Mouse (Mus musculus): Measurements from ENCODE around the gene Gpc1. TPM values are rescaled to one million over a fixed set of nuclear protein-coding genes. Genes with fewer than 3 reads are reported as not detected.
A peak's percentile ranks its signal among the peaks of the same experiment; 100 is the strongest.

Gene Gpc1
- total RNA-seq, 2 experiments from 2014 or later, result 147 to 157 TPM

DNA sequence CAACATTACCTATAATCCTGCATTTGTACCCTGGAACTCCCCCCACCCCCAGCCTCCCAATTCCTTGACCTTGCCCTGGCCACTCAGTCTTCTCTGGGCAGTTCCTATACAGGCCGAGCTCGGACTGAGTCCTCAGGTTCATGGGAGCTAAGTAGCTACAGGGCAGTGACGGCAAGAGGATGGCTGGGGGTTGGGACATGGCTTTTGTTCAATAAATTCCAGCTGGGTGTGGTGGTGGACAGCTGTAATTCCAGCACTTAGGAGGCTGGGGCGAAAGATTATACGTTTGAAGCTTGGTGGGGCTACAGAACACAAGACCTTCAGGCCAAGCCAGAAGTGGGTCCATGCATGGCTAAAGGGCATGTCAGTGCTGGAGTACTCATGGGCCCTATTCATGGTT lies 48.7 kb downstream of the Gpc1 start:
- no peak for DNase-seq

DNA sequence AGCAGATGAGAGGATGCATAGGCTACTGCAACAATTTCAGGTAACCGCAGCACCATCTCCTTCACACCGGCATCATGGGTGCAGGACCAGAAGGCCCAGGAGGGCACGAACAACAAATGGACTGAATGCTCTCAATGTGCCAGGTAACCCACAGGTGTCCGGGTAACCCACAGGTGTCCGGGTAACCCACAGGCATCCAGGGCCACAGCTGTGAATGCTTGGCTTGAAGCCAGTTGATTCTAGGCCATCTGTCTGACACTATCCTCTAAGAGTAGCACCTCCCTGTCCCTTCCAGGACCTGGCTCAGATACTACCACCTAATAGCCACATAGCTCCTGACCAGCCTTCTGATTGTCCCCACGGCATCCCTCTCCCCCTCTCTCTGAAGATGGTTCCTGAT lies 50.5 kb downstream of the Gpc1 start:
- no peak for DNase-seq

DNA sequence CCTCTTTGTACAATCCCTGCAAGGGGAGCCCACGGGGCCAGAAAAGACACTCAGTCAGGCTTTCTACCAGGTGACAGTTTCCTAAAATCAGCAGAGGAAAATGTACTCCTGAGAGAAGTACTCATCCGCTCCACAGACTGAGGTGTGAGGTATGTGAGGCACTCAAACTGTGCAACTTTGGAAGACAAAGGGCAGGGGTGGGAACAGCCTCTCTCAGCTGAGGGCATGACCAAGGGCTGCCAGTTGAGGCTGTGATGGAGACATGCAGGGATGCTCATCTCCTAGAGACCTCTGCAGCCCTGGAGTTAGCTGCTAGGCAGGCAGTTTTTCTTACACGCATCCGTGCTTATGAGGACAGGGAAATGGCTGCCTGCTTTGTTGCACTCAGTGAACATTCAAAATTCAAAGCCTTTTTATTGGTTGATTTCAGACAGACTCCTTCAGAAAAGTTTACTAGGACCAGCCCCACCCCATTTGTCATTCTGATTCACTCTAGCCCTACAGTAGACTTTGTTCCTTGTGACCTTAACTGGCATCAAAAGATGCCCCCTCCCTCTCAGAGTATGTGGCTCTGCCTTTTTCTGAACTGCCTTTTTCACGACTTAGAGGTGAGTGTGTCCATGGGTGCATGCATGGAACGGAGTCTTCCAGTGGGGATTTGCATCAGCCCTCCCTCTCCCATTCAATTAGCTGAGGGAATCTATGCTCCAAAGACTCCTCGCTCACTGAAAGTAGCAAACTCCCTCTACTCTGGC lies 57.6 kb downstream of the Gpc1 start:
- DNase-seq, result no peak

DNA sequence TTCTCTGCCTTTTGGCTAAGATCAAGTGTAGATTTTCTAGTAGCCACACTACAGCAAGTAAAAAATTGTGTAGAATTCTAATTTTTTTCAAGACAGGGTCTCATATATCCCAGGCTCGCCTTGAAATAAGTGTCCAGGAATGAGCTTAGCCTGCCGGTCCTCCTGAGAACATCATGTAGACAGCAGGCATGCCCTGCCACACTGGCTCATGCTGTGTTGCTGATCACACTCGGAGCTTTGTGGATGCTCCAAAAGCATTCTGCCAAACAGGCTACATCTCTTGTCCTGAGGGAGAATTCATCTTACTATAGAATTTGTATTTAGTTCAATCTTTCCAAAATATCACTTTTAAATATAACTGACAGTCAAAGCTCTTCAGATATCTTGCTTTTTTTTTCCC lies 61.3 kb downstream of the Gpc1 start:
- no peak for DNase-seq

DNA sequence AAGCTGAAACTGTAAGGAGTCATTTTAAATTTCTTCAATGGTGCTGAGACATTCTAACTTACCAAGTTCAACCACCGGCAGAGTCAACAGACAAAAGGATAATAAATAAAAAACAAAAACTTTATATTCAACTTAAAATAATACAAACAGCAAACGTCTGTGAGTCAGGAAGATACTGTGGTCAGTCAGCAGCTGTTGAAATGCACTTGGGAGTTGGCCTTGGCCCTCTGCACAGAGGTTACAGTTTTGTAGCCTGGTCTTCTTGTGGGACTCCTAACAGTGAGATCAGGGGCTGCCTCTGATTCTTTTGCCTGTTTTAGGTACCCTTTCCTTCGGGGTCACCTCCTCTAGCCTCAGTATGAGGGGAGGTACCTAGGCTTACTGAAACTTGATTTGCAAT lies 62.5 kb downstream of the Gpc1 start:
- DNase-seq, result no peak

DNA sequence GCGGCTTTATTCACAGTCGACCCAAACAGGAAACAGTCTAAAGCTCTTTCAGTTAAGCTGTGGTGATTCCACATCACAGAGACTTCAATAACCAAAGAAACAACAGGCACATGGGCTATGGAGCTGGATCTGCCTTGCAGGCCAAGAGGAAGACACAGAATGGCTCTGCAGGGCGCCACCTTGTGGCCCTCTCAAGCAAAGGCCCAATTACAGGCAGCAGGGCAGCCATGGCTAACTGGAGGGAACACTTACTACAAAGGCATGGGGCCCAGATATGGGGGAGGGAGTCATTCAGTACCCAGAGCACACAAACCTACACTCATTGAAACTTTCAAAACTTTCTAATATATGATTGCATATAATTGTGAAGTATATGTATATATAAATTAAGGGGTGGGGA lies 63.6 kb downstream of the Gpc1 start:
- peak; percentile 72 to 74 for DNase-seq

DNA sequence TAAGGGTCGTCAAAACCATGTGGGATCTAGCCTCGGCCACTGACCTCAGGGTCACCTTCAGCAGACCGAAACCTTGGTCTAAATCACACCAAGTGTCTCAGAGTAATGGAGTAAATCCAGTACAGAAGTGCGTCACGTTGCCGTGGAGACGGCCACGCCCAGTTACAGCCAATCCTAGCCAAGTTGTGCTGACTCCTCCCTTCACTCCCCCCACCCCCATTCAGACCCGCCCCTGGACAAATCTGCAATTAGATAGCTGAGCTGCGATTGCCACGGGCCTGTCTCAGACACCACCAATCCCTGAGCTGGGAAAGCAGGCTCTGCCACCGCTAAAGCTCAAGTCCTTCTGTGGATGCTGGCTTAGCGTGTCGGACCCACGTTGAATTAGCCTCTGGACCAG lies 71.3 kb downstream of the Gpc1 start, which contains the start of gene Ankmy1:
Gene Ankmy1 (minus strand): TSS at position 121 of the 400 bp plus-strand sequence.
- peak in 1 of 2 experiments; percentile 58 for DNase-seq

DNA sequence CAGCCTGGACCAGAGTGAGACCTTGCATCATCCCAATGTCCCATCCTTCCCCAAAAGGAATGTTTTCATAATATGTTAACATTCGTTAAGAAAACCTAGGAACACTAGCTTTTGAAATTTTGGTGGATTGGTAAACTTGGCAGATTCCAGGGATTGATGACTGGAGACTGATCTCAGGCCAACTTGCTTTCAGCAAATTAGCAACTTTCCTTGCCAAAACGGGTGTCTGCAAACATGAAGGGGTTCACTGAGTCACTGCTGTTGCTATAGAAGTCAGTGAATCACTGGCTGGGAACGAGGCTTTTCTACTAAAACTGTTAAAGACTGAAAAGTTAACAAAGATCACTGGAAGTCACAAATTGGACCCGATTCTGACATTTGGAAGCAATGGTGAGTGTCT lies 72.2 kb downstream of the Gpc1 start:
- DNase-seq, result no peak

DNA sequence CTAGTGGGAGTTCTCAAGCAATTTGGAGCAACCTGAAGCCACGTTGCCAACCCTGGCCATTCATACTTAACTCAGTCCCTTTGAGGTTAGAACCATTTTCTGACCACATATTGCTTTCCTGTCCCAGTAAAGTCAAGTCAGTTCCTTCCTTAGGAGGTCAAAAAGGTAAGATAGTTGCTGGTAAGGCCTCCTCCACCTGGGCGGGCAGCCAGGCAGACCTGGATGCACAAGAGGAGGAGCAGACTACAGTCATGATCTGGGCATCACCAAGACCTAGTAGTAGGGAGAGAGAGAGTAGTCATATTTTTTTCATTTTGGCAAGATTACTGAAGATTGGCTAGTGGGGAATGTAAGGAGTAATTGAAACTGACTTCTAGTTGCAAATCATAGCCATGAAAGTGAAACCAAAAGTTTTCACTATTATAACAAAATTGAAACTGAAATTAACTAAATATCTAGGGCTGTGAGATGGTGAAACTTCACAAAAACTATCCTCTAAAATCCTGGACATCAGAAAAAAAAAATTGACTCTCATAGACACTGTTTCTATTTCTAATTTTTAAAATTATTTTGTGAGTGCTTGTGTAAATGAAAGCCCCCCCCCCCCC lies 74.4 kb downstream of the Gpc1 start:
- no peak for DNase-seq

DNA sequence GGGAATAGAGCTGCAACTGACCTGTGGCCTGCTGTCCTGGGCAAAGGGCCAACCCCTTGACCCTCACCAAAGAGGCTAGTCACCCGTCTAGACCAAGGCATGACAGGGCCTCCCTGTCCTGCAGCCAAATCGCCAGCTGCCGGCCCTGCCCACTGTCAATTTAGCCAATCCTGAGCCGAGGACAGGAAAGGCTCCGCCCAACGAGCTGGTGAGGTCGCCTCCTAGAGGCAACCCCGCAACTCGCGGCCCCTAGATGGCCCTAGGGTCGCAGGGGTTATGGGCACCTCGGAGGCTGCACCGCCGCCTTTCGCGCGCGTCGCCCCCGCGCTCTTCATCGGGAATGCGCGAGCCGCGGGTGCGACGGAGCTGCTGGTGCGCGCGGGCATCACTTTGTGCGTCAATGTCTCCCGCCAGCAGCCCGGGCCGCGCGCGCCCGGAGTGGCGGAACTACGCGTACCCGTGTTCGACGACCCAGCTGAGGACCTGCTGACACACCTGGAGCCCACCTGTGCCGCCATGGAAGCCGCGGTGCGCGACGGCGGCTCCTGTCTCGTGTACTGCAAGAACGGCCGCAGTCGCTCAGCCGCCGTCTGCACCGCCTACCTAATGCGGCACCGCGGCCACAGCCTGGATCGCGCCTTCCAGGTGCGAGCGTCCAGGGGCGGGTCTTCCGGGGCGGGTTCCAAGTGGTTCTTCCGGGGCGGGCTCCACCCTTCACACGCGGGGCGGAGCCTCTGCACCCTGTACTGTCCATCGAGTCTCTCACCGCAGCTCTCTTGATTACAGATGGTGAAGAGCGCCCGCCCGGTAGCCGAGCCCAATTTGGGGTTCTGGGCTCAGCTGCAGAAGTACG lies 75.6 kb downstream of the Gpc1 start, which contains the start of gene Dusp28:
Gene Dusp28 (plus strand): TSS at position 203 of the 853 bp plus-strand sequence.
- DNase-seq, result peak; percentile 77 to 80

DNA sequence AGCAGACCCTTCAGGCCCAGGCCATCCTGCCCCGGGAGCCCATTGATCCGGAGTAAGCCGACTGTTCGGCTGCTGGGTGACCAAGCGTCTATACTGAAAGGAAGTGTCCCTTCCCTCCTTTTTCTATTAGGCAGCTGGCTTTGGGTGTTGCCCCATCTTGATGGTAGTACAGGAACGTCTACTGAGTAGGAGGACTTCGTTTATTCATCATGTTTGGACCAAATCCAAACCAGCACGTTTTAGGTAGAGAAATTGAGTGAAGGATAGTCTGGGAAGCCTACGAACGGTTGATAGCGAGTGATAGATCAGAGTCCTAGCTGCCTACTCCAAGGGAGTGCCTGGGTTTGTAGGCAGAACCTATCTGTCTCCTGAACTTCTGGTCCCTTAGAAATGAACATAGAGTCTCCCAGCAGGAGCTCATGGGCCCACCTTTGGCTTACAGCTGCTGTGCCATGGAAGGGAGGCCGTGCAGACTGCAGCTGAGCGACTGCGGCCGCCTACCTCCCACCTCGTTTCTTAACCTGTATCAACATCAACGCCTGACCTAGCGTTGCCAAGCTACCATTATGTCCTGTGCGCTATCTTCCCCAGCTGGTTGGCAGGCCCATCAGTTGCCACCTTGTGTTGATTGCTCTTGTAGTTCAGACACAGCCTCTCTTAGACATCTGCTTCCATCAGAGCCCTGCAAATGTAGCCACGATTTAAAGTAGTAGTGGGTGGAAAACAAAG lies 76.4 kb downstream of the Gpc1 start:
- no peak for DNase-seq

DNA sequence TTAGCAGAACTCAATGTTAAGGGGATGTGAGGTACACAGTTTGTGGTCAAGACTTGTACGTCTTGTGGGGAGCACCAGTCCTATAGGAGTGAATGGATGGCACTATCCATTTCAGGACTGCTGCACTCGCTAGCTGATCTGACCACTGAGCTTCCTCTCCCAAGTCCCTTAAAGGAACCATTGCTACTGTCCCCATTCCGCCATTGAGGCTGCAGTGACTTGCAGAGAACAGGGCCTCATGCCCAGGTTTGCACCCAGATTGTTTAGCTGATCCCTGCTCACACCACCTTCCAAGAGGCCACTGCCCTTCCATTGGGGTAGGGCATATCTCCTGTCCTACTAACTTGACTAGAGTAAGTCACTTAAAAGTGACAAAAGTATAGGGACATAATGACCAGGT lies 77.2 kb downstream of the Gpc1 start:
- DNase-seq, result no peak

DNA sequence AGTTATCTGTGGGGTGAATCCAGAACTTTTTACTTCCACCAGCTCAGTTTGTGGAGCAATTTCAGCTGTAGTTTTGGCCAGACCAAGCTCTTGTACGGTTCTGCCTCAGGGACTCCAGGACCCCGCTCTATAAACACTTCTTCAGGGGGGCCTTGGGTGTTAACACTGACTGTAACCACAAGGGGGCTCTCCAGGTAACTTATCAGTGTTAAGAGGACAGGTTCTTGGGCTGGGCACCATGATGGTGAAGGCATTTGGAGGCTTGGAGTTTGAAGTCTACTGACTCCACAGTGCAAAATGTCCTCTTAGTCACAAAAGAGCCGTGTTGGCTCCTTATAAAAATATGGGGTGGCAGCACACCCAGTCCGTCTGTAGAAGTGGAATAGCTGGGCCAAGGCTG lies 77.6 kb downstream of the Gpc1 start:
- DNase-seq, result no peak

Small RNA genes within 50 kb of the gene (microRNA-seq; reads per million reads assigned to microRNA genes)
- gene Mir149, result 4,304 to 7,587 reads per million in 2 experiments

Other genes with a start within 250 kb of the Gpc1 start
- not detected for gene Olfr1412, start 245.9 kb upstream of the Gpc1 start, total RNA-seq (2021)
- not detected for gene Olfr1411, start 237.2 kb upstream of the Gpc1 start, total RNA-seq (2021)
- not detected for gene Olfr1410, start 225.9 kb upstream of the Gpc1 start, total RNA-seq (2021)
- gene Olfr12, start 213.9 kb upstream of the Gpc1 start, total RNA-seq (2021), result not detected
- gene Cops9, start 189.7 kb upstream of the Gpc1 start, total RNA-seq (2021), result 100 to 1,000 TPM; 336 to 386 TPM
- under 1 TPM; 0.15 to 0.35 TPM for gene Otos, start 182.8 kb upstream of the Gpc1 start, total RNA-seq (2021)
- gene Ankmy1, start 71.3 kb downstream of the Gpc1 start, total RNA-seq (2021), result under 1 TPM in 1 of 2 experiments, not detected in 1; 0.15 TPM
- 10 to 100 TPM; 11.4 to 12.3 TPM for gene Dusp28, start 75.3 kb downstream of the Gpc1 start, total RNA-seq (2021)
- 10 to 100 TPM; 37.2 to 44.5 TPM for gene Rnpepl1, start 79.1 kb downstream of the Gpc1 start, total RNA-seq (2021)
- 10 to 100 TPM; 42.2 to 45.8 TPM for gene Capn10, start 102.7 kb downstream of the Gpc1 start, total RNA-seq (2021)
- under 1 TPM; 0.25 to 0.51 TPM for gene Gpr35, start 119.2 kb downstream of the Gpc1 start, total RNA-seq (2021)
- not detected for gene Aqp12, start 174.7 kb downstream of the Gpc1 start, total RNA-seq (2021)